In genomic region chr5:28009386-28009785, GRCm38 (mm10) we compare ENCODE assay signal across 19 mouse cellular contexts.
A peak's percentile ranks its signal among the peaks of the same experiment; 100 is the strongest.
DNase-seq lines count a peak whose midpoint lies in the region; ATAC-seq lines count a peak whose summit lies in the region.
"Had no signal": no experiment of that assay in that cellular context is flagged by ENCODE, and none has a peak within 500 bp of the region (broad histone marks: within the 10 kb centered on the region; RNA-seq: fewer than 3 reads in every experiment).

No protein-coding gene starts in this region.

- ATAC-seq in intestine, embryonic 14.5 days (replicated peaks; ENCODE audit: low FRiP score, low TSS enrichment, low read depth): no peak
- ATAC-seq in intestine, embryonic 15.5 days: no peak
- ATAC-seq: activated CD4-positive, CD25-positive, alpha-beta regulatory T cell, adult 4 months; forebrain, embryonic 13.5 days; forebrain, postnatal 0 days; Patski had no signal

- H3K9me3 ChIP-seq in intestine, embryonic 14.5 days (ENCODE audit: control insufficient read depth, low read length): no peaks in the 10 kb centered on the region
- no peaks in the 10 kb centered on the region for H3K9me3 ChIP-seq in intestine, embryonic 15.5 days
- H3K9me3 ChIP-seq: embryonic facial prominence, embryonic 12.5 days; forebrain, embryonic 13.5 days; heart, embryonic 13.5 days; hindbrain, embryonic 13.5 days had no signal

- no peaks in the 10 kb centered on the region; the same call in 1 of the 2 replicates for H3K4me1 ChIP-seq in intestine, embryonic 14.5 days (replicated peaks; ENCODE audit: control insufficient read depth, insufficient read depth, low read length)
- 0 out of 2 replicates have a peak, but pooled peaks cover 2% of the 10 kb centered on the region for H3K4me1 ChIP-seq in intestine, embryonic 15.5 days (replicated peaks)
- H3K4me1 ChIP-seq: embryonic facial prominence, embryonic 12.5 days; forebrain, embryonic 13.5 days; heart, embryonic 13.5 days; hindbrain, embryonic 13.5 days had no signal

- H3K36me3 ChIP-seq in intestine, embryonic 14.5 days (ENCODE audit: control insufficient read depth, insufficient read depth, low read length): no peaks in the 10 kb centered on the region
- H3K36me3 ChIP-seq in intestine, embryonic 15.5 days: no peaks in the 10 kb centered on the region
- H3K36me3 ChIP-seq: embryonic facial prominence, embryonic 12.5 days; heart, embryonic 13.5 days; hindbrain, embryonic 13.5 days had no signal

- peak; percentile 5 to 13 for DNase-seq in cerebellum, postnatal 14 days
- no peak for DNase-seq in cerebellum, adult 11 months
- peak; percentile 10 for DNase-seq in intestine, embryonic 14.5 days (ENCODE audit: low spot score)
- peak; percentile 1 for DNase-seq in lung, postnatal 10 days
- no peak for DNase-seq in lung, postnatal 4 days
- DNase-seq in Muller cell, postnatal 12 days (ENCODE audit: inconsistent ontology term): peak; percentile 41
- no peak for DNase-seq in layer of hippocampus, postnatal 10 days (ENCODE audit: low spot score in 2 of 2)
- DNase-seq: adrenal gland, postnatal 14 days; cerebellum, adult 18-20 months; cerebellum, adult 9-11 months; forebrain, postnatal 0 days; gastrocnemius, postnatal 14 days had no signal

- H3K9ac ChIP-seq in intestine, embryonic 14.5 days (ENCODE audit: low read length): no peak overlapping the region
- no peak overlapping the region for H3K9ac ChIP-seq in intestine, embryonic 15.5 days
- H3K9ac ChIP-seq: embryonic facial prominence, embryonic 12.5 days; forebrain, embryonic 13.5 days; forebrain, postnatal 0 days; heart, embryonic 13.5 days; hindbrain, embryonic 13.5 days had no signal

- WGBS in intestine, embryonic 14.5 days: 80% methylated on average over 4 of the region's 4 CpGs
- 86% methylated on average over 4 of the region's 4 CpGs for WGBS in intestine, embryonic 15.5 days

- H3K4me3 ChIP-seq in intestine, embryonic 14.5 days (ENCODE audit: low read depth, low read length): no peak overlapping the region
- H3K4me3 ChIP-seq in intestine, embryonic 15.5 days (replicated peaks): no peak overlapping the region
- H3K4me3 ChIP-seq: embryonic facial prominence, embryonic 12.5 days; forebrain, embryonic 13.5 days; heart, embryonic 13.5 days; hindbrain, embryonic 13.5 days had no signal

- no peak overlapping the region for H3K27ac ChIP-seq in intestine, embryonic 14.5 days (ENCODE audit: low read depth)
- H3K27ac ChIP-seq in intestine, embryonic 15.5 days: no peak overlapping the region
- H3K27ac ChIP-seq: embryonic facial prominence, embryonic 12.5 days; forebrain, embryonic 13.5 days; heart, embryonic 13.5 days; hindbrain, embryonic 13.5 days had no signal

- H3K27me3 ChIP-seq in intestine, embryonic 14.5 days (replicated peaks; ENCODE audit: control insufficient read depth, insufficient read depth, low read length): no peaks in the 10 kb centered on the region
- no peaks in the 10 kb centered on the region for H3K27me3 ChIP-seq in intestine, embryonic 15.5 days (replicated peaks)
- H3K27me3 ChIP-seq: embryonic facial prominence, embryonic 12.5 days; forebrain, embryonic 13.5 days; heart, embryonic 13.5 days; hindbrain, embryonic 13.5 days; Patski had no signal

- no peak overlapping the region for H3K4me2 ChIP-seq in intestine, embryonic 14.5 days (ENCODE audit: low read length)
- no peak overlapping the region for H3K4me2 ChIP-seq in intestine, embryonic 15.5 days (replicated peaks)
- H3K4me2 ChIP-seq: embryonic facial prominence, embryonic 12.5 days; forebrain, embryonic 13.5 days; heart, embryonic 13.5 days; hindbrain, embryonic 13.5 days had no signal

Comparison
In these comparisons a context has a peak if more than half of its experiments do, and no peak if none do; other contexts are left out.
1. DNase-seq: peak in cerebellum, postnatal 14 days (2 of 2), intestine, embryonic 14.5 days (single experiment), lung, postnatal 10 days (single experiment) and Muller cell, postnatal 12 days (single experiment); none in cerebellum, adult 11 months (single experiment), lung, postnatal 4 days (0 of 2) and layer of hippocampus, postnatal 10 days (0 of 2).